Mouse (Mus musculus): ENCODE measurements around the gene Clca4b. TPM values are rescaled to one million over a fixed set of nuclear protein-coding genes. Genes with fewer than 3 reads are reported as not detected.
"Not testable (repeated sequence)": the region's sequence is repeated elsewhere in the genome, so short reads cannot be mapped to it uniquely, and the experiment has no call there.

The Clca4b gene
- total and polyA plus RNA-seq, 3 experiments = 0.03 TPM; not detected in 2

- Histone ChIP-seq H3K9me3 (replicated peaks; ENCODE audit: insufficient read depth, low read length) (no peaks in the 10 kb centered on the region), H3K36me3 (ENCODE audit: control insufficient read depth in 1 of 2, insufficient read depth in 2 of 2, low read length in 2 of 2) (no peaks in the 10 kb centered on the region), H3K27me3 (ENCODE audit: control insufficient read depth in 1 of 2, insufficient read depth in 2 of 2, low read length in 2 of 2) (no peaks in the 10 kb centered on the region), H3K79me2 (ENCODE audit: control insufficient read depth, insufficient read depth, low read length, poor library complexity) (no peaks in the 10 kb centered on the region), H3K4me1 (ENCODE audit: control insufficient read depth in 1 of 2, insufficient read depth in 2 of 2, low read length in 2 of 2) (no peaks in the 10 kb centered on the region), H3K9ac (ENCODE audit: control insufficient read depth, low read depth, low read length, poor library complexity, severe bottlenecking) (no peak overlapping the region), H3K4me3 (ENCODE audit: control insufficient read depth in 1 of 2, insufficient read depth in 1 of 2, low read depth in 2 of 2, low read length in 2 of 2) (no peak overlapping the region), H3K27ac (ENCODE audit: control insufficient read depth, low read depth, low read length) (no peak overlapping the region)
- TF ChIP-seq USF1 (IDR thresholded peaks at IDR 0.05; ENCODE audit: low read depth, low read length) (no peak), TAL1 (IDR thresholded peaks at IDR 0.05; ENCODE audit: low read length) (no peak), RCOR1 (IDR thresholded peaks at IDR 0.05; ENCODE audit: low read depth, low read length) (no peak), GABPA (IDR thresholded peaks at IDR 0.05; ENCODE audit: low read depth, low read length) (no peak), JUND (IDR thresholded peaks at IDR 0.05; ENCODE audit: low read depth, low read length) (no peak), EP300 (IDR thresholded peaks at IDR 0.05; ENCODE audit: low read depth in 1 of 2, low read length in 2 of 2) (no peak), TCF12 (IDR thresholded peaks at IDR 0.05; ENCODE audit: low read depth, low read length) (no peak)
- DNase-seq (ENCODE audit: low read depth, low spot score) = no peak
Measured at GRCm38 (mm10) chr3:144890246-144890758, 42.0 kb downstream of the Clca4b start.

GRCm38 (mm10) chr3:144886957-144887356 is 45.4 kb downstream of the Clca4b start:
- Histone ChIP-seq H3K9me3 (replicated peaks; ENCODE audit: insufficient read depth, low read length) (no peaks in the 10 kb centered on the region), H3K27me3 (ENCODE audit: control insufficient read depth in 1 of 2, insufficient read depth in 2 of 2, low read length in 2 of 2) (no peaks in the 10 kb centered on the region), H3K9ac (ENCODE audit: control insufficient read depth, low read depth, low read length, poor library complexity, severe bottlenecking) (no peak overlapping the region), H3K79me2 (ENCODE audit: control insufficient read depth, insufficient read depth, low read length, poor library complexity) (no peaks in the 10 kb centered on the region), H3K4me3 (ENCODE audit: control insufficient read depth in 1 of 2, insufficient read depth in 1 of 2, low read depth in 2 of 2, low read length in 2 of 2) (no peak overlapping the region), H3K36me3 (ENCODE audit: control insufficient read depth in 1 of 2, insufficient read depth in 2 of 2, low read length in 2 of 2) (no peaks in the 10 kb centered on the region), H3K4me1 (ENCODE audit: control insufficient read depth in 1 of 2, insufficient read depth in 2 of 2, low read length in 2 of 2) (no peaks in the 10 kb centered on the region), H3K27ac (ENCODE audit: control insufficient read depth, low read depth, low read length) (no peak overlapping the region)
- TF ChIP-seq HCFC1 (IDR thresholded peaks at IDR 0.05; ENCODE audit: low read depth, low read length) (no peak), POLR2AphosphoS2 (IDR thresholded peaks at IDR 0.05; ENCODE audit: low read length) (no peak), EP300 (IDR thresholded peaks at IDR 0.05; ENCODE audit: low read depth in 1 of 2, low read length in 2 of 2) (no peak), TBP (IDR thresholded peaks at IDR 0.05; ENCODE audit: low read depth, low read length) (no peak), E2F4 (IDR thresholded peaks at IDR 0.05; ENCODE audit: borderline replicate concordance, low read depth, low read length) (no peak), CHD2 (IDR thresholded peaks at IDR 0.05; ENCODE audit: low read length) (no peak), MYC (IDR thresholded peaks at IDR 0.05; ENCODE audit: low read depth, low read length) (no peak), CHD1 (IDR thresholded peaks at IDR 0.05; ENCODE audit: low read depth, low read length) (no peak)
- no peak for DNase-seq (ENCODE audit: low read depth, low spot score)

GRCm38 (mm10) chr3:144872012-144872411 is 60.3 kb downstream of the Clca4b start:
- not testable (repeated sequence) for DNase-seq (ENCODE audit: low read depth, low spot score); H3K79me2 ChIP-seq (ENCODE audit: control insufficient read depth, insufficient read depth, low read length, poor library complexity); H3K27ac ChIP-seq (ENCODE audit: control insufficient read depth, low read depth, low read length); H3K36me3 ChIP-seq (ENCODE audit: control insufficient read depth in 1 of 2, insufficient read depth in 2 of 2, low read length in 2 of 2); H3K4me3 ChIP-seq (ENCODE audit: control insufficient read depth in 1 of 2, insufficient read depth in 1 of 2, low read depth in 2 of 2, low read length in 2 of 2); H3K9ac ChIP-seq (ENCODE audit: control insufficient read depth, low read depth, low read length, poor library complexity, severe bottlenecking); H3K27me3 ChIP-seq (ENCODE audit: control insufficient read depth in 1 of 2, insufficient read depth in 2 of 2, low read length in 2 of 2); H3K9me3 ChIP-seq (replicated peaks; ENCODE audit: insufficient read depth, low read length); H3K4me1 ChIP-seq (ENCODE audit: control insufficient read depth in 1 of 2, insufficient read depth in 2 of 2, low read length in 2 of 2)

Other genes starting within 250 kb of the Clca4b start
- 33.9 and 39.6 TPM in 2 replicates for gene Sh3glb1, start 212.2 kb downstream of the Clca4b start, total RNA-seq (2012; rRNA removed)
- gene Sh3glb1, start 212.2 kb downstream of the Clca4b start, polyA plus RNA-seq (2012; ENCODE audit: insufficient read depth in 1 of 2, insufficient read length in 2 of 2, low read depth in 1 of 2, low replicate concordance in 2 of 2, missing spikeins in 1 of 2) = 10 to 100 TPM; 61.9 to 89.2 TPM
- 0.07 and 0.12 TPM in 2 replicates for gene Clca3a1, start 171.6 kb downstream of the Clca4b start, total RNA-seq (2012; rRNA removed)
- under 1 TPM in 1 of 2 experiments, not detected in 1; 0.40 TPM for gene Clca3a1, start 171.6 kb downstream of the Clca4b start, polyA plus RNA-seq (2012; ENCODE audit: insufficient read depth in 1 of 2, insufficient read length in 2 of 2, low read depth in 1 of 2, low replicate concordance in 2 of 2, missing spikeins in 1 of 2)
- 0.08 and 0.13 TPM in 2 replicates for gene Clca3a2, start 113.0 kb downstream of the Clca4b start, total RNA-seq (2012; rRNA removed)
- 1 to 10 TPM in 1 of 2 experiments, not detected in 1; 1.5 TPM for gene Clca3a2, start 113.0 kb downstream of the Clca4b start, polyA plus RNA-seq (2012; ENCODE audit: insufficient read depth in 1 of 2, insufficient read length in 2 of 2, low read depth in 1 of 2, low replicate concordance in 2 of 2, missing spikeins in 1 of 2)
- gene Clca3b, start 83.2 kb downstream of the Clca4b start, total RNA-seq (2012; rRNA removed) = not detected in 2 replicates
- under 1 TPM in 1 of 2 experiments, not detected in 1; 0.11 TPM for gene Clca3b, start 83.2 kb downstream of the Clca4b start, polyA plus RNA-seq (2012; ENCODE audit: insufficient read depth in 1 of 2, insufficient read length in 2 of 2, low read depth in 1 of 2, low replicate concordance in 2 of 2, missing spikeins in 1 of 2)
- gene Clca4a, start 42.5 kb upstream of the Clca4b start, total RNA-seq (2012; rRNA removed) = not detected in 2 replicates
- not detected for gene Clca4a, start 42.5 kb upstream of the Clca4b start, polyA plus RNA-seq (2012; ENCODE audit: insufficient read depth in 1 of 2, insufficient read length in 2 of 2, low read depth in 1 of 2, low replicate concordance in 2 of 2, missing spikeins in 1 of 2)
- not detected in 2 replicates for gene Clca1, start 100.2 kb upstream of the Clca4b start, total RNA-seq (2012; rRNA removed)
- gene Clca1, start 100.2 kb upstream of the Clca4b start, polyA plus RNA-seq (2012; ENCODE audit: insufficient read depth in 1 of 2, insufficient read length in 2 of 2, low read depth in 1 of 2, low replicate concordance in 2 of 2, missing spikeins in 1 of 2) = not detected
- gene Clca2, start 166.9 kb upstream of the Clca4b start, total RNA-seq (2012; rRNA removed) = not detected in 2 replicates
- not detected for gene Clca2, start 166.9 kb upstream of the Clca4b start, polyA plus RNA-seq (2012; ENCODE audit: insufficient read depth in 1 of 2, insufficient read length in 2 of 2, low read depth in 1 of 2, low replicate concordance in 2 of 2, missing spikeins in 1 of 2)
- gene Odf2l, start 186.1 kb upstream of the Clca4b start, total RNA-seq (2012; rRNA removed) = 12.6 and 15.1 TPM in 2 replicates
- 10 to 100 TPM in 1 of 2 experiments, not detected in 1; 15.0 TPM for gene Odf2l, start 186.1 kb upstream of the Clca4b start, polyA plus RNA-seq (2012; ENCODE audit: insufficient read depth in 1 of 2, insufficient read length in 2 of 2, low read depth in 1 of 2, low replicate concordance in 2 of 2, missing spikeins in 1 of 2)